Mouse (Mus musculus) adrenal gland, postnatal 14 days (tissue): ENCODE results near the gene Prl5a1. TPM values are rescaled to one million over a fixed set of nuclear protein-coding genes. Genes with fewer than 3 reads are reported as not detected.

Experiments
- DNase-seq: peaks from one replicate; pipeline ENCODE4 v3.0.0; 2021; ENCODE audit warnings: mixed read lengths
- long read RNA-seq, 2 experiments: library from polyadenylated mRNA; stranded (forward); transcript quantifications; one replicate each; pipeline ENCODE4 v2.0.0; 2021
- total RNA-seq: library from RNA; stranded (reverse); gene quantifications from 2 replicates; pipeline ENCODE4 v1.2.3, GENCODE M21; 2021

Prl5a1 gene
- not detected in 2 replicates for total RNA-seq
- long read RNA-seq, experiment 1, result 0 reads
- long read RNA-seq, experiment 2, result 0 reads

DNA sequence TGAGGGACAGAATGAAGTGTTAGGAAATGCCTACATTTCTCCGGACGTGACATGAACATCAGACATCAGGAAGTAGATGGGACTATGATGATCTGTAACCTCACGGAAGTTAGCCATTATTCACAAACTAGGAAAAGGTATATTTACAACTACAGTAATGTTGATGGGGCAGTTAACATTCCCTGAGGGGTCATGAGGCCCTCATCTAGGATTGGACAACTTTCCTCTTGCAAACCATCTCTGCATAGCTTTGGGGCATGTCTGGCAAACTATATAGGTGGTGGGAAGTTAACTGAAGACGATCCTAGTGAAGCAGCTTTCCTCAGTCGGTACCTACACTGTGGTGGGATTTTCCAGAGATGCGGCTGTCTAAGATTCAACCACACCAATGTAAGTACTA, at the start of gene Prl5a1:
Prl5a1 (plus strand) TSS at position 301 of the 400 bp plus-strand sequence.
- DNase-seq, result no peak

DNA sequence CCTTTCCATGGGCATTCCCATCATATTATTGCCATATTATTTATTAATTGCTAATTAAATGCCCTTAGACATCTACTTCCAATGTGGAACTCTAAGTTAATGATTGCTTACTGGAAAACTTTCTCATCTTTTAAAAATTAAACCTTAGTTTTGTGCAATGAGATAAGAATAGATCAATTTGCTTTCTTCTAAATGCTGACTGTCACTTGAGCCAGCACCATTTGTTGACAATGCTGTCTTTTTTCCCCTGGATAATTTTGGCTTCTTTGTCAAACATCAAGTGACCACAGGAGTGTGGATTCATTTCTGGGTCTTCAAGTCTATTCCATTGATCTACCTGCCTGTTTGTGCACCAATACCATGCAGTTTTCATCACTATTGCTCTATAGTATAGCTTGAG, 46.1 kb upstream of the Prl5a1 start:
- DNase-seq, result no peak

DNA sequence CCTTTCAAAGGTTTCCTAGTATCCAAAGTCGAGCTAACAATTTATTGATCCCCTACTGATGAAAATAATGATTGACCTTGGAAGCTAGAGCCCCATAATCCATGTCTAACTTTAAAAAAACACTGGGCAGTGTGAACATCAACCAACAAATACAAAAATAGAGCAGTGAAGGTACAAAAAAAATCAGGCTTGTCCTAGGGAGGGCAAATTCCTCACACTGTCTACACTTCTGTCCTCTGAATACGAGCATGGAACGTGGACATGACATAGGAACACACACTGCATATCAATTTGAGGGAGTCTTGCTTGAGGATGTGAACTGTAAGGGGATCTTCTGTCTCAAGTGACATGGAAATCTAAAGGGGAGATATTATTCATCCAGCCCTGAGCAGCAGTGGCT, 33.7 kb upstream of the Prl5a1 start:
- no peak for DNase-seq

DNA sequence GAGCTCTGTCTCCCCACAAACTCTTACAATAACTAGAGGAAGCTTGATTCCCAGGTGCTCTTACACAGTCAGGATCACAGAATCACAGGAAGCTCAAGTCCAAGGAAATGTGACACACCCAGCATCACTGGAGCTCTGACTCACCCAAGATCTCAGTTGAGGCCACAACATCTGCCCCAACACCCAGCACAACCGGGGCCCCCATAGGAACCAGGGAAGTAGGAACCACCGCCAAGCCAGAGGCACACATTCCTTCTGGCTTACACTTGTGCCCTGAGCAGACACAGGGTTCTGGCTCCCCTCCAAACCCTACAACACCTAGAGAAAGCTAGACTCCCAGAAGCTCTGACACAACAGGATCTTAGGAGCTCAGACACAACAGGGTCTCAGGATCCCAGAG, 9.5 kb upstream of the Prl5a1 start:
- no peak for DNase-seq

DNA sequence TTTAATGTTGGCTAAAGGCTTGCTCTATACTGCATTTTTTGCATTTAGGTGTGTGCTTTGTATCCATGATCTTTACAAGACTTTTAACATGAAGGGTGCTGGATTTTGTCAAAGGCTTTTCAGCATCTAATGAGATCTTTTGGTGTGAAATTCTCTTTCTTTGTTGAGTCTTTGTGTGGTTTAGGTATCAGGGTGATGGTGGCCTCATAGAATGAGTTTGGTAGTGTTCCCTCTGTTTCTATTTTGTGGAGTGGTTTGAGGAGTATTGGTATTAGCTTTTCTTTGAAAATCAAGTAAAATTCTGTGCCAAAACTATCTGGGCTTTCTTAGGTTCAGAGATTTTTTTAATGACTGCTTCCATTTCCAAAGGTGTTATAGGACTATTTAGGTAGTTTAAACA, 6.5 kb upstream of the Prl5a1 start:
- DNase-seq, result no peak

Other genes starting within 250 kb of the Prl5a1 start
- not detected in 2 replicates for gene Prl4a1, start 126.3 kb upstream of the Prl5a1 start, total RNA-seq
- 88.1 and 92.3 TPM in 2 replicates for gene Gm11361, start 115.0 kb downstream of the Prl5a1 start, total RNA-seq